Mouse (Mus musculus): ENCODE results near the gene Irf1.

Irf1 gene

GRCm38 (mm10) chr11:53785311-53785936 is 15.6 kb downstream of the Irf1 start:
- DNase-seq (ENCODE audit: low spot score) = no peak

DNA sequence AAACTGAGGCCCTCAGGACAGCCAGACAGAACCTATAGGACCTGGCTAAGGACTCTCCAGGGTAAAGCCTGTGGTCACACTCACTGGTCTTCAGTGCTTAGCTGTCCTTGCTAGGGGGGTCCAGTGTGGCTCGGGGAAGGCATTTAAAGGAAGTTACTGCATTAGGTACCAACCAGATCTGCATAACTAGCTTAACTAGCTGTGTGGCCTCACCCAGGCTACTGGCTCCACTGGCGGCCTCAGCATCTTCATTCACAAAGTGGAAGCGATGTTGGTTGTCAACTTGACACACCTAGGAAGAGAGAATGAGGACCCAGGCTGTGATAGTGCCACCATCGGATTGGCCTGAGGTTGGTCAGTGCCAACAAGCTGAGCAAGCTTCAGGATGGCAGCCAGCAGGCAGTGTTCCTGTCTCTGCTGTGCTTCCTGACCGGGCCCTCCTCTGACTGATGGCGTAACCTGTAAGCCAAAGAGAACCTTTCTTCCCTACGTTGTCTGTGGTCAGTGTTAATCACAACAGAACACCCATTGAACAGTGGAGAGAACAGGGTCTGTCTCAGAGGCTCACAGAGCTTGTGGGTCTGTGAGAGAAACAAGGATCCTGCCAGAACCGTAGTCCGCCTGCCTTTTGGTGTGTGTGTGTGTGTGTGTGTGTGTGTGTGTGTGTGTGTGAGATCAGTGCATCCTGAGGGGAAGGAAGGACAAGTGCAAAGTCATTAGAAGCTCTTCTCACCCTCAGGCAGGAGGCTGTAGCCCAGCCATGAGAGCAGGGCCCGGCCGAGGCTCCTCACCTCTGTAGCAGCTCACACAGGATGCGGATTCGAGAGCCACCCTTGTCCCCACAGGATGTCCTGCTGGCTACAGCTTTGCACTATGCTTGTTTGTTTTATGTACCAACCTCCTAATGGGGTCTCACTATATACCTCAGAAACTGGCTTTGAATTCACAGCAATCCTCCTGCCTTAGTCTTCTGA is 16.5 kb downstream of the Irf1 start:
- DNase-seq (ENCODE audit: low spot score) = no peak

- no peak for DNase-seq (ENCODE audit: low spot score)
Observed at GRCm38 (mm10) chr11:53788196-53788595, 18.4 kb downstream of the Irf1 start.

- no peak for DNase-seq (ENCODE audit: low spot score)
Observed at GRCm38 (mm10) chr11:53789277-53789676, 19.5 kb downstream of the Irf1 start.

DNA sequence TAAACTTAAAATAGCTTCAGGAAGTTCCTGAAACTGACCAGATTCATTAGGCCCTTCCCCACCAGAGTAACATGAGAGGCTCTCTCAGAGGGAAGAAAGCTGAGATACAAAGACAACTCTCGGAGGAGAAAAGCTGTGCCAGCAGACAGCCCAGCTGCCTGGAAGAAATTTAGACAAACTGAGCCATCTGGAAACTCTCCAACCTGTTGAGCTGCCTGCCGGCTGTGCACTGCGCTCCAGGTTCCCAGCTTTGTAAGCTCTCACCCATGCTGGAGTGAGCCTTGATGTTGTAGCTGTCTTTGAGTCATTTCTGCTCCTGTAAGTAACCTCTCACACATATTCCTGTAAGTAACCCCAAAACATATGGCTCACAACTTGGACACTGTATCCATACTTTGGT is 23.2 kb downstream of the Irf1 start:
- DNase-seq (ENCODE audit: low spot score) = no peak

GRCm38 (mm10) chr11:53794015-53794414 is 24.2 kb downstream of the Irf1 start:
- no peak for DNase-seq (ENCODE audit: low spot score)

- no peak for DNase-seq (ENCODE audit: low spot score)
Observed at GRCm38 (mm10) chr11:53794671-53795557, 25.1 kb downstream of the Irf1 start.

DNA sequence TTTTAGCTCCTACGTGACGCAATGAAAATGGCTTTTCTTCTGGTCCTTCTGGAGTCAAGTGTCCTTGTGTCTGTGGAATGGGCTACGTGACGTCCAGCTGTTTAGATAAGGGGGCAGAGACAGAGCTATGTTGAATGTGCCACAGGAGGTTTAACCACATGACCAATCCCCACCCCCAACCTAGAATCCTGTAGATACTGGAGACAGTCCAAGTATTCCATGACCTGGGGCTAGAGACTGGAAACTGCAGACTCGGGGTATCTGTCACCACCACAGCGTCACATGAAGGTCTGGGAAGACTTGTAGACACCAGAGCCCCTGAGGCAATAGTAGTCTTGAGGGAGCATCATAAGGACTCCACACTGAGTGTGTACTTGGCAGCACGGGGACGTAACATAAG is 26.0 kb downstream of the Irf1 start:
- no peak for DNase-seq (ENCODE audit: low spot score)

GRCm38 (mm10) chr11:53796409-53797151 is 26.8 kb downstream of the Irf1 start:
- DNase-seq (ENCODE audit: low spot score) = no peak

DNA sequence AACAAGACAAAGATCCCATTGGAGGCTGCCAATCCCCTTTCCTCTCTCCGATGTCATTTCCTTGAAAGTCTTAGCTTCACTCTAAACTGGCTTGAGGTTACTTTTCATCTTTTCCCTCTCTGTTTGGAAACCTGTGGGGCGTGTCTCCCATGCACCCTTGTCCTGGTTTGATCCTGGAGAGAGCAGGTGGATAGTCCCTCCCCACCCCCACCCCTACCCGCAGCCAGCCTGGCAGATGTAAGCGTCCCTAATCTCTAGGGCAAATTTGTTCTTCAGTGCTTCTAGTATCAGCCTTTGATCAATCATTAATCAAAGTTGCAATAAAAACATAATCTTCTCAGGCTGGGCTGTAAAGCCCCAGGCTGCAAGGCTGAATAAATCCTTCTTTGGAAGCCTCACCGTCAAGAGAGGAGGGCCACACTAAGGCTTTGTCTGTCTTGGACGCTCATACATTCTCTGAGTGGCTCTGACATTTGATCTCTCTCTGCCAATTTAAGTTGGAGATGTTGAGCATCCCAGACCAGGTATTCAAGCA is 27.6 kb downstream of the Irf1 start:
- no peak for DNase-seq (ENCODE audit: low spot score)

DNA sequence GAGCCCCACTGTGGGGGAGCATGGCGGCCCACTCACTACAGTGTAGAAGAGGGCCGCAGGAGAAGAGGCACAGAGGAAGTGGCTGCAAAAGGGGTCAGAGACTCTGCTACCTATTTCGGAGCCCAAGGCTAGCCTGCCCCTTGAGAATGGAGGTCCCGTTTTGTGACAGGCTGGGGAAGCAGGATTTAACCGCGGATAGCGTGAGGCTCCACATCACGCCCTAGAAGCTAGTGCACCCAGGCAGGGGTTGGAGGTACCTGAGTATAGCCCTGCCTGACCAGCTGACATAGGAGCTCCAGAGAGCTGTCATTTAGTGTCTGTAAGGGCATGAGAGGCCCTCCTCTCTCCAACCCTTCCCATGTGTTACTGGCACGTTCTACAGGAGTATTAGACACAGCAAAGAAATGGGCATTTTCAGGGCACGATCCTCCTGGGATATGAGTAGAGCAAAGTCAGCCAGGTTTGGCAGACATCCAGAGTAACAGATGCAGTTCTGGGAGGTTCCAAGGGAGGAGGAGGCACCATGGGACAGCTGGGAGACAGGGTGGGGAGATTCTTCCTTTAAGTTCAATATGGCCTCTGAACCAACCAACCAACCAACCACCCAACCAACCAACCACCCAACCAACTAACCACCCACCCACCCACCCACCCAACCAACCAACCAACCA is 28.4 kb downstream of the Irf1 start:
- no peak for DNase-seq (ENCODE audit: low spot score)

DNA sequence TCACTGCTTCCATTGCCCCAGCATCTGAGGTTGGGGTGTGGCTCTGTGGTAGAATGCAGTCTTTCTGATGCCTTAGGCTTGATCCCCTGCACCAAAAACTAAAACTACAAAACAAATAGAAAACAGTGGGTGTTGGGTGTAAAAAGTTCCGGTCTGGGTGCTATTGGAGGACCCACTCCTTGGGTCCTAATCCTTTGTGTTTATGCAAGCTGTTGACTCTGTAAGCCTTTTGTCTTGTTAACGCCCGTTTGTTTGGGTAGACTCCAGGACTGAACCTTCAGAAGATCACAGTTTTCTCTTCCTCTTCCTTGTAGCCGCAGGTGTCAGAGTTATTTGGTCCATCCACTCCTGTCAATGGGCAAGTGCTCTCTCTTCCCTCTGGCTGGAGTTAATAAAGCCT is 30.2 kb downstream of the Irf1 start:
- DNase-seq (ENCODE audit: low spot score) = no peak

- DNase-seq (ENCODE audit: low spot score) = no peak
Observed at GRCm38 (mm10) chr11:53800975-53801374, 31.2 kb downstream of the Irf1 start.

DNA sequence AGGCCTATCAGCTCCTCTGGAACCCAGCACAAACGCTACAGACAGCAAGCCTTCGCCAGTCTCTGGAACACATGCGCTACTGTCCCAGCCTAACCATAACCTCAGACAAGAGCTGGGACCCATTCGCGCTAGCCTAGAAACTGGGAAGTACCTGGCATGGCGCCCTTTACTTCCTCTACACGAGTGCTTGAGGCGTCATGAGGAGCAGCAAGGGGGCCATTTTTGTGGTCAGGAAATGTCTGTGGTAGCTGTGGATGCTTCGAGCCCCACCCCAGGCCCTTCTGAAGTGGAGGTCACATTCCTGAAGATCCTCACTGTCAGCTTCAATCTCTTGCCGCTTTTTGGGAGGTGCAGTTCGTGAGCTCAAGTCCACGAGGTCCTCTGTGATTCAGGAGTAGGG is 33.3 kb downstream of the Irf1 start:
- DNase-seq (ENCODE audit: low spot score) = no peak

- DNase-seq (ENCODE audit: low spot score) = no peak
Observed at GRCm38 (mm10) chr11:53803494-53803893, 33.7 kb downstream of the Irf1 start.

DNA sequence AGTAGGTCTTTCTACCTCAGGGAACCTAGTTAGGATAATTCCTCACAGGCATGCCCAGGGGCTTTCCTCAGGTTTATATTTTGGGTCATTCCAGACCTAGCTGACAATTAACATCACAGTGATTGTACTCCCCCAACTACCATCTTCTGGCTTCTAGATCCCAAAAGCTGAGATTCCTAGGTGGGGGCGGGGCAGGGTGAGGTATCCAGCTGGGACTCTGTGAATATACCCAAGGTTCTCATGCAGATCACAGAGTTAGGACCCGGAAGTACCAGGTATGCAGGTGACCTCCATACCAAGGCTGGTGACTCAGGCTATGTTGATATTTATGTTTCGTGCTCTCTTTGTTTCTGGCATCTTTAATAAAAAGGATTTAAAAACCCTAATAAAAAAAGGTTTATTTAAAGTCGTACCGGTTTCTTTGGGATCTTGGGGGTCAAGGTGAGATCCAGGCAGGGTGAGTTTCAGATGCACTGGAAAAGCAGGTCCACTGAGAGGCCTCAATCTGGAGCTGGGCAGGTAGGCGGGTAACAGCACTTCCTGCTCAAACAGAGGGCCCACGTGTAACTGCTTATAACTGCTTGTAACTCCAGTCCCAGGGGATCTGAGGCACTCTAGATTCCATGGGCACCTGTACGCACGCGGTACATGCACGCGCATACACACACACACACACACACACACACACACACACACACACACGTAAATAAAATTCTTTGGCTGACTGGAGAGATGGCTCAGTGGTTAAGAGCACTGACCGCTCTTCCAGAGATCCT is 34.9 kb downstream of the Irf1 start:
- DNase-seq (ENCODE audit: low spot score) = no peak

DNA sequence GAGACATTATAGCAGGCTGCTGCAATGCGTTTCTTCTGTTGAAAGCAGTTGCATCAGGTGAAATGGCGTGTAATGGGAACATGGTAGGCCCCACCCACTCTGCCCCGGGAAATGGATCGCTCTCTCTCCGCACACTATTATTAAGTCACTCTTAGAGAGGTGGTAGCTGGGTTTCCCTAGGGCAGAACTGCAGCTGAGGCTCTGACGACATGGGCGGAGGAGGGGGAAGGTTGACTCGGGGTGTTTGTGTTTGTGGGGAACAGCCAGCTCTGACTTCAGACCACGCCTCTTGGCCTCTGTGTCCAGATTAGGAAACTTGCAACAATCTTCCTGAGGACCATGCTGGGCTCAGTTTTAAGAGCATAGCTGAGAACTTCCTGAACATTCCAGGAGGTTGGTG is 36.0 kb downstream of the Irf1 start:
- no peak for DNase-seq (ENCODE audit: low spot score)

GRCm38 (mm10) chr11:53809354-53809753 is 39.5 kb downstream of the Irf1 start:
- no peak for DNase-seq (ENCODE audit: low spot score)

DNA sequence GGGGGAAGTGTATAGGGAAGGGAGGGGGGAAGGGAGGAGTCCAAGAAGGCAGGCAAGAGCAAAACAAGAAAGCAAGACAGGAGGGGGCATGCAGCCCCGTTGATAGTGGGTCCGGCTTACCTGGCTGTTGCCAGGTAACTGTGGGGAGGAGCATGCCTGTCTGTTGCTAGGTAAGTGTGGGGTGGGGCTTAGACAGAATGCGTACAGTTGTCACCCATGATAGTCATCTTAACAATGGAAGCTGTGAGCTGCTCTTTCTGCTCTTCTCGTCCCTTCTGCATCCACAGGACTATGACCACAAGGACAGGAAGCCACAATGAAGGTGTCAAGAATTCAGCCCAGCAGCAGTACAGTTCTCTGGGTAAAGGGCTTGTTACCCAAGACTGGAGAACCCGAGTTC is 40.3 kb downstream of the Irf1 start:
- DNase-seq (ENCODE audit: low spot score) = no peak

DNA sequence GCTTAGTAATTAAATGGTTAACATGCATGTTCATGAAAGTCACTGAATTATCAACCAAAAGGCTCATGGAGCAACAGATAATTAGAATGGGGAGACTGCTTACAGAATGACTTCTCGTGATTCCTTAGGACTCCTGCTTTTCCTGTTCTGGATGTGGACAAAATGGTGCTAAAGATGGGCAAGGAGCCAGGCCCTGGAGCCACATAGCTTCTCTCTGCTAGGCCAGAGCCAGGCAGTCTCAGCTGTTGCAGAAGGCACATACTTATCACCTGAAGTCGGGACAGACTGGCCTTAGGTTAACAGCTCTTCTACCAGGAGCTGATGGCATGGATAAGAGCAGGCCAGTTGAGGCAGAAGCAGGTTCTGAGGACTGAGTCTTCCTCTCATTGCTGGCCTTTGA is 40.9 kb downstream of the Irf1 start:
- no peak for DNase-seq (ENCODE audit: low spot score)
